Mouse (Mus musculus) layer of hippocampus, postnatal 36 days (tissue): ENCODE results near the gene Fam186b. TPM values are rescaled to one million over a fixed set of nuclear protein-coding genes. Genes with fewer than 3 reads are reported as not detected.

ENCODE experiments used
- DNase-seq, 2 experiments: peaks; one replicate each; pipeline ENCODE4 v3.0.0; 2022
- total RNA-seq, 2 experiments: library from RNA; stranded (reverse); gene quantifications; 2 replicates each; pipeline ENCODE4 v1.2.3; 2021

Fam186b gene
- total RNA-seq, 2 experiments from 2014 or later = 1.1 to 1.6 TPM

GRCm38 (mm10) chr15:99319411-99319871 is 23.8 kb upstream of the Fam186b start:
- DNase-seq = no peak

- no peak for DNase-seq
Observed at GRCm38 (mm10) chr15:99318861-99319410, 23.2 kb upstream of the Fam186b start.

GRCm38 (mm10) chr15:99318071-99318470 is 22.4 kb upstream of the Fam186b start:
- no peak for DNase-seq

DNA sequence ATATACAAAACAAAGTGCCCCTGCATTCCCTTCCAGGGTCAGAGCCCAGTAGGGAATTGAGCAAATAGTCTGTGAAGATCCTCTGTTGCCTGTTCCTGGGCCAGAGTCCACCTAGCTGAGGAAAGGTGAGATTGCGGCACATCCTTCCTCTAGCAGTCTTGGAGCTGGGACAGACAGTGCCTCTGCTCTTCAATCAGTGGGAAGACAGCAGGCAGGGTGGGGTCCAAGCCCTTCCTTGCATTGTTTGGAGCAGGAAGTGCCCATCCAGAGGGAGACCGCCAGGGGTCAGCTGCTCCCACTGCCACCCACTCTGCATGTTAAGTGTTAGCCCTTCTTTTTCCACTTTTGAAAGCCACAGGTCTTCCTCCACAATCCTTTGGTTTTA is 21.6 kb upstream of the Fam186b start:
- DNase-seq = no peak

DNA sequence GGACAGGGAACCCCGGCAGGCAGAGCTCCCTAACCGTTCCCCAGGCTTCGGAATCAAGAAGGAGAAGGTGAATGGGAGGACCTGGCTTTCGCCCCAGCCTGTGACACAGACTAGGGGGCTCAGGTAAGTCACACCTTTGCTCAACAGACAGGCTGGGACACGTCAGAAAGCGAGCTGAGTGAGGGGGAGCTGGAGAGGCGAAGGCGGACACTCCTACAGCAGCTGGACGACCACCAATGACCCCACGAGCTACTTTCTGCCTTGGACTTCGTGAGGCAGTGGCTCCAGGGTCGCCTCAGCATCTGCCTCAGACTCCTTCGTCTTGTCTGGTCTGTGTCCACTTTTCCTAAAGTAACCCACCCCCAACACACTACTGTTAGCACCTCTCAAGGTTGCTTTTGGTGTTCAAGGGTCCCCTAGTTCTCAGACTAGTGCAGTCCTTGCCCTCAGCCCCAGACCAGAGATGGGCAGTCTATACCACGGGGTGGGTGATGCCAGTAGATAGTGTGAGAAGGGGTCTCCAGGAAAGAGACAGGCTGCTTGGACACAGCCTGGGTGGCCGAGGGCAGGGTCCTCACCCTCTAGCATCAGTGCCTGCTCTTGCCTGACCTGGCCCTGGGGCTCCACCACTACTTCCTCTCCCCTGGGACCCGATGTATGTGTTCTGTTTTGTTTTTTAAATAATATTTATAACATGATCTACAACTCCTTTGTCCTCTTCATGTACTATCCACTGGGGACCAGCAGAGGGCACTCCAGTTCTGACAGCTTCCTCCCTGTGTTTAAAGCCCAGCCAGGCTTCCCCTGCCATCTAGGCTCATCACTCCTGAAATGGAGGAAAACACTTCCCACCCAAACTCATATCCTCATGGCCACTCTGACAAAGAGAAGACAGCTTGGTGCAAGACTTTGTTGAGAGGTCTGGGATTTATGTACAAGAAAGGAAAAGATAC is 20.9 kb upstream of the Fam186b start:
- peak; percentile 70 to 72 for DNase-seq

DNA sequence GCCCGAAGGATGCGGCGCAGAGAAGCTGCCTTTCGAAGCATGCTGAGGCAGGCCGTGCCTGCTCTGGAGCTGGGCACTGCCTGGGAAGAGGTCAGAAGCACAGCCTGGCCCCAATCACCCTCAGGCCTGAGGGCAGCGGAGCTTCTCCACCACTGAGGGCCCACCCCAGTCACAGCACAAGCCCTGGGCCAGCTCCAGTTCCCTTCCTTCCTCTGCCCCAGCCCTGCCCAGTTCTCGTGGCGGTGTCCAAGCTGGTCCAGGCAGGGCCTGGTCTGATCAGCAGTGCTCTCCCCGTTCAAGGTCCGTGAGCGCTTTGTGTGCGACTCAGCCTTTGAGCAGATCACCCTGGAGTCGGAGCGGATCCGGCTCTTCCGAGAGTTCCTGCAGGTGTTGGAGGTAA is 19.2 kb upstream of the Fam186b start:
- DNase-seq = no peak

GRCm38 (mm10) chr15:99310617-99311016 is 14.9 kb upstream of the Fam186b start:
- DNase-seq = no peak

GRCm38 (mm10) chr15:99309549-99309948 is 13.9 kb upstream of the Fam186b start:
- no peak for DNase-seq

GRCm38 (mm10) chr15:99307476-99307875 is 11.8 kb upstream of the Fam186b start:
- DNase-seq = no peak

DNA sequence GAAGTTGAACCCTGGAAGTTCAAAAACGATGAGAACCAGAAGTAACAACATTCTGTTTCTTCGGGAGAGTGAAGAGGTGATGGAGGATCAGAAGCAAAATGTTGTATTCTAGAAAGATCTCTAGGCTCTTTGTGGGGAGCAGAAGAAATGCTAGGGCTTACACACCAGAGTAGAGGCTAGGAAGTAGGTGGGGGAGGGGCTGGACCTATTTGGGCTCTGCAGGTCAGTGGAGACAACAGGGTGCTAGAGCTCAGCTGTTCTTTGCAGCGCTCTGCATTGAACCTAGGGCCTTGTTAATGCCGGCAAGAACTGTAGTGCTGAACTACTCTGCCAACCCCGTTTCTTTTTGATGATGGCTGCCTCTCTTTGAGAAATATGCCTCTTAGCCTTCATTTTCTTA is 525 bp upstream of the Fam186b start:
- no peak for DNase-seq

DNA sequence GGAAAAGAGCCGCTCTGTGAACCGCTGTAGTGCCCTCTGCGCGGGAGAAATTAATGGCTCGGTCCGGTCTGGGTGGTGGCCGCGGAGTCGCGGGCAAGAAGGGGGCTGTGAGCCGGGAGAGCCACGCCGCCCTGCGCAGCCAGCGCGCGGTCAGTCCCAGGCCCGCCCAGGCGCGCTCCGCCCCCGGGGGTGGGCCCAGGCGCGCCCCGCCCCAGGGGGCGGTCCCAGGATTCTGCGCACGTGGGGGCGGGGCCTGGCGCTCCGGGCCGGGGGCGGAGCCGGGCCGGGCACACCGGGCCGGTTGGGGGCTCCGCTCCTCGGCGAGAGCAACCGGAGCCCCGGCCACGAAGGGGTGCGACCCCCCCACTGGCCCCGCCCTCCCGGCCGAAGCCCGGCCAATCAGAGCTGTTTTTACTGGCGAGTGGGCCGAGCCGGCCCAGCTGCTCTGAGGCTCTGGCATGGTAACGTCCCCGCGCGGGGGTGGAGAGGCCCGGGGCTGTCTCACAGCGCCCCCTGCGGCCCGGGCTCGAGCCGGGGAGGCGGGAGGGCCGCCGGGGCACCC is 794 bp downstream of the Fam186b start, which contains the start of gene Prpf40b:
TSS of gene Prpf40b (plus strand) at position 275 of the 562 bp plus-strand sequence.
- peak; percentile 95 to 96 for DNase-seq

DNA sequence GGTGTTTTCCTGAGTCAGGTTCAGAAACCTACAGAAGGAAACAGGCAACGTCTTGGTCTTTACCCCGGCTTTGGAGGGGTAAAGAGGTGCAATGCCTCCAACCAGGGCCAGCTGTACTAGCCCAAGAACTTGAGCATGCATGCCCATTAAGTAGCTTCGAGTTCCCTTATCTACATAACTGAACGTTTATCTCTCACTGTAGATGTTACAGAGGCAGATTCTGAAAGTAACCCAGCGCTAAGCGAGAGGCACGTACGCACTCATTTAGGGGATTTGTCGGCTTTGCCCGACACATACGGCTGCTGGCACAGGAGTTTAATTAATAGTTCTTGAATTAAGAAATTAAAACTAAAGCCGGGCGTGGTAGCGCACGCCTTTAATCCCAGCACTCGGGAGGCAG is 1.4 kb downstream of the Fam186b start:
- DNase-seq = no peak

GRCm38 (mm10) chr15:99290586-99290985 is 5.1 kb downstream of the Fam186b start:
- no peak for DNase-seq

DNA sequence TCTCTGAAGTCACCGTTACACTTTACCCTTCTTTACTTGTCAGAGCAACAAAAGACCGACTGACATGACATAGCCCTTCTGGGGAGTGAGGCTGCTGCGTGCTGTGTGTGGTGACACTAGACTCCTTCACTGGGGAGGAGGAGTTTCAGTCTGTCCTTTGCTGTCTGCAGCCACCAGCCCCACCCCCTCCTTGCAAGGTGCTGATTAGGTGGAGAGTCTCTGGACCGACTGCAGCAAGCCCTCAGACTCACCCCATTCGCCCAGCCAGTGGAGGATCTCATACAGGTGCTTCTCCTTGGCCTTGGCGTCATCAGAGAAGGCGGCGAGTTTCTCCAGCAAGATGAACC is 10.5 kb downstream of the Fam186b start:
- no peak for DNase-seq

- DNase-seq = no peak
Observed at GRCm38 (mm10) chr15:99284527-99285188, 11.0 kb downstream of the Fam186b start.

GRCm38 (mm10) chr15:99283456-99283855 is 12.2 kb downstream of the Fam186b start:
- DNase-seq = no peak

- DNase-seq = no peak
Observed at GRCm38 (mm10) chr15:99278271-99278670, 17.4 kb downstream of the Fam186b start.

GRCm38 (mm10) chr15:99276095-99276494 is 19.6 kb downstream of the Fam186b start:
- DNase-seq = no peak

GRCm38 (mm10) chr15:99265679-99266078 is 30.0 kb downstream of the Fam186b start:
- peak; percentile 35 to 62 for DNase-seq

DNA sequence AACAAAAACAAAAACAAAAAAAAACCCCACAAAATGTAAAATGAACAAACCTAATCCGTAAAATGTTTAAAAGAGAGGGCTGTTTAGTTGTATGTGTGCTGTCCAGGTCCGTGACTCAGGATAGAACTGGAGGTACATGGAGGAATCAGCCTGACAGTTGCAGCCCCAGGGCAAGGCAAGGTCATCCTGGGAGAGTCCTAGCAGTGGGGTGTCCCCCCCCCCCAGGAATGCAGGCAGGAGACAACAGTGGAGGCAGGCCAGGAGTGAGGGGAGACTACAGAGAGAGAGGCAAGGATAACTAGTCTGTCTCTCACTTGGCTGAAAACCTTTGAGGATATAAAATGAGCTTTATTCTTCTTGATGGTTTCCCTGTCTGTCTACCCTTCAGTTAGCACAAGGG is 31.3 kb downstream of the Fam186b start:
- DNase-seq = no peak

- DNase-seq = no peak
Observed at GRCm38 (mm10) chr15:99262702-99263101, 33.0 kb downstream of the Fam186b start.

GRCm38 (mm10) chr15:99259730-99260252 is 35.9 kb downstream of the Fam186b start:
- peak; percentile 50 to 52 for DNase-seq
